Mouse (Mus musculus): ENCODE measurements at regions not wholly inside any gene's neighbourhood (a gene's known extent, or its start where the extent isn't known, plus 50 kb on each side); places are given as distances from the start of the nearest gene placed in this dataset.

DNA sequence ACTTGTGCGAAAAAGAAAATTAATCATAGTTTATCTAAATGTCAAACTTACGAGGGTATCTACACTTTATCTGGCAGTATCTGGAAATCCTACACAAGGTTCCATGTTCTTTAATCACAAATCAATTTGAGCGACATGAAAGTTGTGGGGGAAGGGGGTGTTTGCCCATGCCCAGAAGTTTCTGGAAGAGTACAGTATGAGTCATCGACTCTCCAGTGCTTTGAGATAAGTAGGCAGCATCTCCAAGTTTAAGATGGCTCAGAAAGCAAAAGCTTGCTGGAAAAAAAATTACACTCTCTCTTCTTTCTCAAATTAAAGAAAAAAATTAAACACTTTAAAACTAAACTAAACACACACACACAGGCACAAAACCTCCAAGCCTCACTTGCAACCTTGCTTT lies 498.0 kb upstream of the Jmjd1c start:
- no peak overlapping the region for H3K4me2 ChIP-seq (replicated peaks; ENCODE audit: low read depth, low read length)
- no peak overlapping the region for H3K4me3 ChIP-seq (ENCODE audit: low read depth, low read length)
- H3K27me3 ChIP-seq (ENCODE audit: control insufficient read depth, insufficient read depth, low read length): no peaks in the 10 kb centered on the region
- no peak overlapping the region for H3K9ac ChIP-seq (replicated peaks; ENCODE audit: low read depth, low read length)
- no peaks in the 10 kb centered on the region for H3K36me3 ChIP-seq (ENCODE audit: control insufficient read depth, insufficient read depth, low read length)
- H3K27ac ChIP-seq (ENCODE audit: low read length): no peak overlapping the region
- 66% methylated on average over 4 of the region's 4 CpGs for WGBS
- ATAC-seq (ENCODE audit: insufficient number of reproducible peaks, insufficient read depth, low FRiP score, low read depth): no peak
- no peaks in the 10 kb centered on the region for H3K4me1 ChIP-seq (ENCODE audit: control insufficient read depth, insufficient read depth, low read length)
- H3K9me3 ChIP-seq (ENCODE audit: control insufficient read depth, low read depth, low read length): no peaks in the 10 kb centered on the region

DNA sequence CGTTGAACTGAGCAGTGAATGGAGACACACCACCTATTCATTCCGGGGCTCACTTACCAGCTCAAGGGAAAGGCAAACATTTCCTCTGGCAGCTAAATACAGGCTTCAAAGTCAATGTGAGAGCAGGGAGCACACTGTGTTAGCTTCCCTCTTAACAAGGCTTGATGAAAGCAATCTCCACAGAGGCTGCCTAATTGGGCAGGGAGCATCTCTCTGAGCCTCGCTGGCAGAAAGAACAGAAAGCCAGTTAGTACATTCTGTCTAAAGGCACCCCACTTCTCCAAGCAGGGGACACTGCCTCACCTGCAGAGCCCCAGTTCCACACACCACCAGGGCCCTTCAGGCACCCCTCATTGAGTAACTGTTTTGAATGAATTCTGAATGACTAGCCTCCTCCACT lies 488.8 kb upstream of the Jmjd1c start:
- Histone ChIP-seq H3K27me3 (ENCODE audit: control insufficient read depth, insufficient read depth, low read length) (no peaks in the 10 kb centered on the region), H3K27ac (ENCODE audit: low read length) (no peak overlapping the region), H3K4me2 (replicated peaks; ENCODE audit: low read depth, low read length) (no peak overlapping the region), H3K9me3 (ENCODE audit: control insufficient read depth, low read depth, low read length) (no peaks in the 10 kb centered on the region), H3K36me3 (ENCODE audit: control insufficient read depth, insufficient read depth, low read length) (no peaks in the 10 kb centered on the region), H3K9ac (replicated peaks; ENCODE audit: low read depth, low read length) (no peak overlapping the region), H3K4me3 (ENCODE audit: low read depth, low read length) (no peak overlapping the region), H3K4me1 (ENCODE audit: control insufficient read depth, insufficient read depth, low read length) (no peaks in the 10 kb centered on the region)
- WGBS: 46% methylated on average over 3 of the region's 3 CpGs
- ATAC-seq (ENCODE audit: insufficient number of reproducible peaks, insufficient read depth, low FRiP score, low read depth): no peak

DNA sequence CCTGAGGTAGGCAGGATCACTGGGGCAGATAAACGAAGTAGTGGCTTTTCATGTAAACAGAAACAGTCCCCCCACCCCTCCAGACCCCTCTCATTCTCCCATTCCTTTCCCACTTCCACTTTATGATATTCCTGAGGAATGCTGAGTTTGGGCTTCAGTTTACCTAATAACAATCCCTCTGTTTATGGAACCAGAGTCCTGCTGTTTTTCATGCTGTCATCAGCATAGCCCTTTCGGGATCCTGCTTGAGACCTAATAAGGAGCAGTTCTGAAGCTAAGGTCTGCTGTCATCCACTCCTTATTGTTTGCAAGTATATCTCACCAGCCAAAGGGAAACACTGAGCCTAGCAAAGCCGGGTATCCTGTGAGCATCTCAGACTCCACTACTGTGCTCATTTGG lies 479.6 kb upstream of the Jmjd1c start:
- Histone ChIP-seq H3K27ac (ENCODE audit: low read length) (0 out of 2 replicates have a peak overlapping the region, but pooled peaks have one; percentile 15), H3K4me2 (replicated peaks; ENCODE audit: low read depth, low read length) (no peak overlapping the region), H3K4me3 (ENCODE audit: low read depth, low read length) (no peak overlapping the region), H3K27me3 (ENCODE audit: control insufficient read depth, insufficient read depth, low read length) (no peaks in the 10 kb centered on the region), H3K4me1 (ENCODE audit: control insufficient read depth, insufficient read depth, low read length) (no peaks in the 10 kb centered on the region), H3K9ac (replicated peaks; ENCODE audit: low read depth, low read length) (no peak overlapping the region), H3K36me3 (ENCODE audit: control insufficient read depth, insufficient read depth, low read length) (no peaks in the 10 kb centered on the region), H3K9me3 (ENCODE audit: control insufficient read depth, low read depth, low read length) (no peaks in the 10 kb centered on the region)
- 25% methylated on average over 3 of the region's 3 CpGs for WGBS
- peak; percentile 82; the same call in 1 of the 2 replicates for ATAC-seq (ENCODE audit: insufficient number of reproducible peaks, insufficient read depth, low FRiP score, low read depth)

DNA sequence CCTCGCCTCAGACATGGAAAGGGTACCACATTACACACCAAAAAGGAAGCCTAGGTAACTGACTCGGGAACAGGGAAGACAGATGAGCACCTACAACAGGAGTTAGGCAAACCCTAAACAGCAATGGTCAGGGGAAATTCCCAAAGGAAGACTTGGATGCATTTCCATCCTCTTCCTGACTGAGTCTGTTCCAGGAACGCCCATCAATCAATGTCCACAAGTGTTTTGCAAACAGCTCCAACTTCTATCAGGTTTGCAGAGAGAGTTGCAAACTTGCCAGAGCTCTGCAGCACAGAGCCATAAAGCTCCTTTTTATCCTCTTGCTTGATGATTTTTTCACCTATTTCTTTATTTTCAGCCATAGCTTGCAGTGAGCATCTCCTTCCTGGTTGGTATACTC lies 464.9 kb upstream of the Jmjd1c start:
- Histone ChIP-seq H3K9ac (replicated peaks; ENCODE audit: low read depth, low read length) (no peak overlapping the region), H3K27me3 (ENCODE audit: control insufficient read depth, insufficient read depth, low read length) (no peaks in the 10 kb centered on the region), H3K4me1 (ENCODE audit: control insufficient read depth, insufficient read depth, low read length) (no peaks in the 10 kb centered on the region), H3K9me3 (ENCODE audit: control insufficient read depth, low read depth, low read length) (no peaks in the 10 kb centered on the region), H3K4me2 (replicated peaks; ENCODE audit: low read depth, low read length) (no peak overlapping the region), H3K27ac (ENCODE audit: low read length) (no peak overlapping the region), H3K4me3 (ENCODE audit: low read depth, low read length) (no peak overlapping the region), H3K36me3 (ENCODE audit: control insufficient read depth, insufficient read depth, low read length) (no peaks in the 10 kb centered on the region)
- 53% methylated on average over 3 of the region's 3 CpGs for WGBS
- ATAC-seq (ENCODE audit: insufficient number of reproducible peaks, insufficient read depth, low FRiP score, low read depth): no peak

DNA sequence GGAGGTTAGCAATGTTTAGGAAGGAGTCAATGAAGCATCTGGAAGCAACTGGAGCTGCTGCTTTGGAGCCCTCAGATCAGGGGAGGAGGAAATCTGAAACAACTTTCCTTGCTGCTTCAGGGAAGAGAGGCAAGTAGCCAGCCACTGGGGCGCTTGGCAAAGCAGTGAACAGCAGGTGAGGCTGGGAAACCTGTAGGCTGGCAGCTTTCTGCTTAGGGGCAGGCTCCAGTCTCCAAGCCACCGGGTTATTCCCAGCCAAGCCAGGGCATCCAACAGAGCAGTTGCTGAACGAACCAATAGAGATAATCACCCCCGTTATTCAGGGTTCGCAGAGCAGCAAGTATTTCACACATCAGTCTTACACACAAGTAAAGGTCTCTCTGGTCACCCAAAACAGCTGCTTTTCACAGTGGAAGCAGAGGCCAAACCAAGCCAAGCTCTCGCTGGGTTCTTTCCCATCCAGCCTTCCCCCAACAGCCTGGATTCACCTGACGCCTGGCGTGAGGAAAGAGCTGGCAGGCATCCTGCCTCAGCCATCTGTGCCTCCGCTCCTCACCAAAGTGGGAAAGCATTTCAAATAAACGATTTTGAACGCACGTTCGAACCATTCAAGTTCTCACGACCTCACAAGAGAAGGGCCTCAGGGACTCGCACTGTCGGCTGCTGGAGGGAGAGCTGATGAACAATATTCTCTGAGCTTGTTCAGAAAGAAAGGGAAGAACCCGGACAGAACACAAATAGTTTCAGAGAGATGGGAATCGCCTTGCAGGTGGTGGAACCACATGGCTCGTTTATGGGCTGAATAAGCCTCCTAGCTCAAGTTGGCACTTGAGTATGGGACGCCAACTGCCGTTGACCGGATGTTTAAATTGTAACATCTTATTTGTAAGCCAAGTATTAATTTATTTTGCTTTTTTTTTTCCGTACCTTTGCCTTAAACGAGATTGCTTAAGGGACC lies 454.8 kb upstream of the Jmjd1c start:
- Histone ChIP-seq H3K9me3 (ENCODE audit: control insufficient read depth, low read depth, low read length) (no peaks in the 10 kb centered on the region), H3K27ac (ENCODE audit: low read length) (no peak overlapping the region), H3K4me1 (ENCODE audit: control insufficient read depth, insufficient read depth, low read length) (no peaks in the 10 kb centered on the region), H3K9ac (replicated peaks; ENCODE audit: low read depth, low read length) (no peak overlapping the region), H3K36me3 (ENCODE audit: control insufficient read depth, insufficient read depth, low read length) (no peaks in the 10 kb centered on the region), H3K4me2 (replicated peaks; ENCODE audit: low read depth, low read length) (no peak overlapping the region), H3K27me3 (ENCODE audit: control insufficient read depth, insufficient read depth, low read length) (no peaks in the 10 kb centered on the region), H3K4me3 (ENCODE audit: low read depth, low read length) (no peak overlapping the region)
- 75% methylated on average over 24 of the region's 24 CpGs for WGBS
- no peak for ATAC-seq (ENCODE audit: insufficient number of reproducible peaks, insufficient read depth, low FRiP score, low read depth)

DNA sequence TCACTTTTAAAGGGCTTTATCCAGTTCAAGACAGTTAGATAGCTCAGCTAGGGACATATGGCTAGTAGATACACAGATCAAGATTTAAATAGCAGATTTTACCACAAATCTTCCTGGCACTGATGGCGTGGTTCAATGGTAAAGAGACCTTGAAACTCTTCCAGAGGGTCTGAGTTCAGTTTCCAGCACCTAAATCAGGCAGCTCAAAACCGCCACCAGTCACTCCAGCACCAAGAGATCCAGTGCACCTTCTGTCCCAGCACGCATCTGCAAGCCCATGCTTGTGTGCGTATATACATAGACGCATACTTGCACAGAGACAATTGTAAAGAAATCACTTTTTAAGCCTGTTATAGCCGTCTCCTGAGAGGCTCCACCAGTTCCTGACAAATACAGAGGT lies 454.0 kb upstream of the Jmjd1c start:
- Histone ChIP-seq H3K36me3 (ENCODE audit: control insufficient read depth, insufficient read depth, low read length) (no peaks in the 10 kb centered on the region), H3K27me3 (ENCODE audit: control insufficient read depth, insufficient read depth, low read length) (no peaks in the 10 kb centered on the region), H3K27ac (ENCODE audit: low read length) (no peak overlapping the region), H3K4me3 (ENCODE audit: low read depth, low read length) (no peak overlapping the region), H3K4me2 (replicated peaks; ENCODE audit: low read depth, low read length) (no peak overlapping the region), H3K4me1 (ENCODE audit: control insufficient read depth, insufficient read depth, low read length) (no peaks in the 10 kb centered on the region), H3K9me3 (ENCODE audit: control insufficient read depth, low read depth, low read length) (no peaks in the 10 kb centered on the region), H3K9ac (replicated peaks; ENCODE audit: low read depth, low read length) (no peak overlapping the region)
- no peak for ATAC-seq (ENCODE audit: insufficient number of reproducible peaks, insufficient read depth, low FRiP score, low read depth)
- 90% methylated on average over 6 of the region's 6 CpGs for WGBS

DNA sequence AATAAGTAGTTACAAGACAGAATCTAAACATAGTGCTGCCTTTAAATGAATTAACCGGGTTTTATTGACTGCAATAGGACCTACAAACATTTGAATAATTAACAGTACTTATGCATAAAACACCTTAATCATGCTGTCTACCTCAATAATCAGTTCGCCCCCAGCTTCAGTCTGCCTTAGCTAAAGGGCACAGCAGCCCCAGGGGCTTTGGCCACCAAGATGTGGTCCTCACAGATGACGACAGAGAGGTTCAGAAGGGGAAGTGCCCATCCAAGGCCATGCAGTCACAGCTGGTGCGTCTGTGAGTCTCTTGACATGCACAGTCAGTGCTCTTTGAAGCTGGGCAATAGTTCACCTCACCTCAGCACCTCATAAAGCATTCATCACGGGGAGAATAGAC lies 452.8 kb upstream of the Jmjd1c start:
- no peaks in the 10 kb centered on the region for H3K9me3 ChIP-seq (ENCODE audit: control insufficient read depth, low read depth, low read length)
- H3K36me3 ChIP-seq (ENCODE audit: control insufficient read depth, insufficient read depth, low read length): no peaks in the 10 kb centered on the region
- no peak overlapping the region for H3K4me3 ChIP-seq (ENCODE audit: low read depth, low read length)
- H3K4me1 ChIP-seq (ENCODE audit: control insufficient read depth, insufficient read depth, low read length): no peaks in the 10 kb centered on the region
- H3K9ac ChIP-seq (replicated peaks; ENCODE audit: low read depth, low read length): no peak overlapping the region
- H3K4me2 ChIP-seq (replicated peaks; ENCODE audit: low read depth, low read length): no peak overlapping the region
- no peak for ATAC-seq (ENCODE audit: insufficient number of reproducible peaks, insufficient read depth, low FRiP score, low read depth)
- H3K27me3 ChIP-seq (ENCODE audit: control insufficient read depth, insufficient read depth, low read length): no peaks in the 10 kb centered on the region
- 77% methylated on average over 5 of the region's 5 CpGs for WGBS
- no peak overlapping the region for H3K27ac ChIP-seq (ENCODE audit: low read length)

DNA sequence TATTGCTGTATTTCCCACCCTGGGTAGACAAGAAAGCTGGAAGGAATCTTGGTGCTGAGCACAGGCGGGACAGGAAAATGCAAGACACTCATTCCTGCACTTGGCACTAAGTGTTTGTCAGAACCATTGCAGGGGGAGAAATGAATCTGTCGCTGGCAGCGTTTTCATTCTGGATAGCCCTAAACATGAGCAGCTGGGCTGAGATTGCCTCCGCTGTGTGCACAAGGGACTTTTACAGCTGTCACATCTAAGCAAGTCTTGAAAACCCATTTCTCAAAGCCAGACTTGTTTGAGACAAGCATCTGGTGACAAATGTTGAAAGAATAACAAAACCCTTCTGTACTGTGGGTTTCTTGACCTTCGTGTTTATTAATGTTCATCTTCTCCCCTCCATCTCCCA lies 438.4 kb upstream of the Jmjd1c start:
- Histone ChIP-seq H3K4me3 (ENCODE audit: low read depth, low read length) (no peak overlapping the region), H3K36me3 (ENCODE audit: control insufficient read depth, insufficient read depth, low read length) (no peaks in the 10 kb centered on the region), H3K4me1 (ENCODE audit: control insufficient read depth, insufficient read depth, low read length) (no peaks in the 10 kb centered on the region), H3K9me3 (ENCODE audit: control insufficient read depth, low read depth, low read length) (no peaks in the 10 kb centered on the region), H3K27me3 (ENCODE audit: control insufficient read depth, insufficient read depth, low read length) (no peaks in the 10 kb centered on the region), H3K9ac (replicated peaks; ENCODE audit: low read depth, low read length) (no peak overlapping the region), H3K4me2 (replicated peaks; ENCODE audit: low read depth, low read length) (no peak overlapping the region), H3K27ac (ENCODE audit: low read length) (no peak overlapping the region)
- 67% methylated on average over 5 of the region's 5 CpGs for WGBS
- ATAC-seq (ENCODE audit: insufficient number of reproducible peaks, insufficient read depth, low FRiP score, low read depth): no peak

DNA sequence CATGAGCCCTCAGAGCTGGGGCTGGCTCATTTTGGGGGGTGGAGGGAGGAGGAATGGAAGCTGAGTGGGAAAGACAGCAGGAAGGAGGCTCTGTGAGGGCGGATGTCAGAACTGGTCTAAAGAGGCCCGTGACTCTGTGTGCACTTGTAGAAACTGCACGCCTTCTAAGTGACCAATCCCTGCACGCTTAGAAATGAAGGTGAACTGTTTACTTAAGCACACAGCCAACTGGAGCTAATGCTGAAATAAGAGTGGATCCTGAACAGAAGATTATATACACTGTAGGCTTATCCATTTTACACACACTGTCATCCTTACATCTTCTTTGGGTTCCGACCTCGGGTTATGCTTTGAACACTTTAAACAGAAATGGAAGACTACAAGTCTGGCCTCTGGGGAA lies 412.8 kb upstream of the Jmjd1c start:
- 40% methylated on average over 6 of the region's 6 CpGs for WGBS
- ATAC-seq (ENCODE audit: insufficient number of reproducible peaks, insufficient read depth, low FRiP score, low read depth): peak; percentile 61; the same call in 1 of the 2 replicates
- no peak overlapping the region for H3K4me2 ChIP-seq (replicated peaks; ENCODE audit: low read depth, low read length)
- H3K4me3 ChIP-seq (ENCODE audit: low read depth, low read length): no peak overlapping the region
- no peak overlapping the region for H3K9ac ChIP-seq (replicated peaks; ENCODE audit: low read depth, low read length)
- H3K9me3 ChIP-seq (ENCODE audit: control insufficient read depth, low read depth, low read length): no peaks in the 10 kb centered on the region; the same call in 1 of the 2 replicates
- H3K27me3 ChIP-seq (ENCODE audit: control insufficient read depth, insufficient read depth, low read length): no peaks in the 10 kb centered on the region
- no peaks in the 10 kb centered on the region for H3K4me1 ChIP-seq (ENCODE audit: control insufficient read depth, insufficient read depth, low read length)
- H3K36me3 ChIP-seq (ENCODE audit: control insufficient read depth, insufficient read depth, low read length): no peaks in the 10 kb centered on the region
- no peak overlapping the region for H3K27ac ChIP-seq (ENCODE audit: low read length)

Data from stomach, embryonic 14.5 days (tissue).